Comparison of ENCODE assay signal across 2 mouse cellular contexts in the genomic region with DNA sequence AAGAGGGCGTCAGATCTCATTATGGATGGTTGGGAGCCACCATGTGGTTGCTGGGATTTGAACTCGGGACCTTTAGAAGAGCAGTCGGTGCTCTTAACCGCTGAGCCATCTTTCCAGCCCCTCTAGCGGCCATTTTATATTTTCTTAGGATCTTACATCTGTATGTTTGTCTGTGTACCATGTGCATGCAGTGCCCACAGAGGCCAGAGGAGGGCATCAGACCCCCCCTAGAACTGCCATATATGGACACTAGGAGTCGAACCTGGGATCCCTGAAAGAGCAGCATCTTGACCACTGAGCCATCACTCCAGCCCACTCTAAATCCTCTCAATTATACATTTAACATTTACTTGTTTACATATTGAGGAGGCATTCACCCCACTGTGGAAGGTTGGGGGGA. TPM values are rescaled to one million over a fixed set of nuclear protein-coding genes. Genes with fewer than 3 reads are reported as not detected.
"Had no signal": no experiment of that assay in that cellular context is flagged by ENCODE, and none has a peak within 500 bp of the region (broad histone marks: within the 10 kb centered on the region; RNA-seq: fewer than 3 reads in every experiment).

No protein-coding gene starts in this region.

RNA-seq across cellular contexts. Expression of a gene that starts 49.9 kb away (rescaled TPM):
- total RNA-seq: megakaryocyte progenitor cell, adult 5-6 weeks; megakaryocyte-erythroid progenitor cell, adult 5-6 weeks had no signal
